Mouse (Mus musculus) midbrain, embryonic 11.5 days (tissue): ENCODE data around the gene Ddc. TPM values are rescaled to one million over a fixed set of nuclear protein-coding genes. Genes with fewer than 3 reads are reported as not detected.

Experiments used
- ATAC-seq: fragments of 200-750 bp; cut with Nextera tagmentation; 2 replicates; pipeline ENCODE4 v1.8.0; 2017; ENCODE audit warnings: moderate TSS enrichment, moderate library complexity; ENCODE audit not compliant: low FRiP score
- DNase-seq: peaks from one replicate; pipeline ENCODE4 v3.0.0; 2015; ENCODE audit warnings: low spot score; ENCODE audit errors: missing footprints
- H3K27ac ChIP-seq: fragments of 300-500 bp; sonication (generic); 2 replicates; pipeline ENCODE4 v1.5.1; 2014; ENCODE audit warnings: low read depth, low read length
- H3K27me3 ChIP-seq: fragments of 300-500 bp; sonication (generic); 2 replicates; pipeline ENCODE4 v1.6.1; 2014; ENCODE audit warnings: mild to moderate bottlenecking, low read length, moderate library complexity, mixed read lengths; ENCODE audit not compliant: control insufficient read depth, insufficient read depth
- H3K36me3 ChIP-seq: fragments of 300-500 bp; sonication (generic); 2 replicates; pipeline ENCODE4 v1.6.1; 2014; ENCODE audit warnings: mild to moderate bottlenecking, low read length, moderate library complexity, mixed read lengths; ENCODE audit not compliant: control insufficient read depth, insufficient read depth
- H3K4me1 ChIP-seq: fragments of 300-500 bp; sonication (generic); 2 replicates; pipeline ENCODE4 v1.6.1; 2014; ENCODE audit warnings: low read length; ENCODE audit not compliant: control insufficient read depth, insufficient read depth
- H3K4me2 ChIP-seq: fragments of 300-500 bp; sonication (generic); 2 replicates; pipeline ENCODE4 v1.6.1; 2014; ENCODE audit warnings: mild to moderate bottlenecking, moderate library complexity
- H3K4me3 ChIP-seq: fragments of 300-500 bp; sonication (generic); 2 replicates; pipeline ENCODE4 v1.5.1; 2014; ENCODE audit warnings: low read depth, low read length
- H3K9ac ChIP-seq: fragments of 300-500 bp; sonication (generic); 2 replicates; pipeline ENCODE4 v1.6.1; 2014; ENCODE audit warnings: low read length
- H3K9me3 ChIP-seq: fragments of 300-500 bp; sonication (generic); 2 replicates; pipeline ENCODE4 v1.6.1; 2016; ENCODE audit warnings: low read length; ENCODE audit not compliant: control insufficient read depth
- WGBS: fragments of 180-500 bp; shearing (Covaris S2); extraction: QIAGEN DNeasy Blood & Tissue Kit; methylation state at CpG from one replicate; pipeline ENCODE4 v1.1.7; 2014; 5-methylcytosine and 5-hydroxymethylcytosine counted together
- polyA plus RNA-seq: library from polyadenylated mRNA; unstranded; fragments of >200 nt; fragmentation: Nextera tagmentation; extraction: Ambion mirVana; gene quantifications from 2 replicates; pipeline ENCODE4 v1.2.1, GENCODE M21; 2014

The Ddc gene
- polyA plus RNA-seq, 1 experiment from 2014 or later: 18.0 TPM

- H3K4me3 ChIP-seq: no peak overlapping the region
- H3K4me2 ChIP-seq: no peak overlapping the region
- peak overlapping the region; percentile 71 for H3K27ac ChIP-seq
- H3K36me3 ChIP-seq: no peaks in the 10 kb centered on the region
- H3K9me3 ChIP-seq: no peaks in the 10 kb centered on the region
- DNase-seq: peak; percentile 95
- H3K27me3 ChIP-seq: no peaks in the 10 kb centered on the region
- ATAC-seq: peak; percentile 83
- WGBS: 39% methylated on average over 20 of the region's 20 CpGs
- H3K4me1 ChIP-seq: peaks cover 20% of the 10 kb centered on the region
- peak overlapping the region; percentile 11; the same call in 1 of the 2 replicates for H3K9ac ChIP-seq
Observed at GRCm38 (mm10) chr11:11873023-11873908, 24.7 kb downstream of the Ddc start.

- WGBS: 84% methylated on average over 3 of the region's 3 CpGs
- H3K4me1 ChIP-seq: peaks cover 24% of the 10 kb centered on the region
- no peak overlapping the region for H3K4me2 ChIP-seq
- H3K27me3 ChIP-seq: no peaks in the 10 kb centered on the region
- ATAC-seq (no peak), DNase-seq (no peak)
- H3K36me3 ChIP-seq: no peaks in the 10 kb centered on the region
- H3K4me3 ChIP-seq: no peak overlapping the region
- no peak overlapping the region; the same call in 1 of the 2 replicates for H3K27ac ChIP-seq
- H3K9me3 ChIP-seq: no peaks in the 10 kb centered on the region
- no peak overlapping the region for H3K9ac ChIP-seq
Observed at GRCm38 (mm10) chr11:11872140-11872795, 25.7 kb downstream of the Ddc start.

GRCm38 (mm10) chr11:11871197-11871813 lies 26.6 kb downstream of the Ddc start:
- DNase-seq: no peak
- Histone ChIP-seq H3K27me3 (no peaks in the 10 kb centered on the region), H3K4me1 (peaks cover 24% of the 10 kb centered on the region), H3K9ac (no peak overlapping the region), H3K4me2 (no peak overlapping the region), H3K9me3 (no peaks in the 10 kb centered on the region), H3K36me3 (no peaks in the 10 kb centered on the region), H3K27ac (no peak overlapping the region), H3K4me3 (no peak overlapping the region)
- WGBS: 14% methylated on average over 5 of the region's 5 CpGs
- ATAC-seq: no peak

- ATAC-seq (peak; percentile 90), DNase-seq (peak; percentile 97)
- Histone ChIP-seq H3K27me3 (no peaks in the 10 kb centered on the region), H3K9ac (peak overlapping the region; percentile 51), H3K4me3 (peak overlapping the region; percentile 16; the same call in 1 of the 2 replicates), H3K27ac (peak overlapping the region; percentile 90), H3K4me1 (peaks cover 16% of the 10 kb centered on the region), H3K4me2 (peak overlapping the region; percentile 39), H3K36me3 (no peaks in the 10 kb centered on the region), H3K9me3 (no peaks in the 10 kb centered on the region)
- WGBS: 3% methylated on average over 14 of the region's 14 CpGs
Observed at GRCm38 (mm10) chr11:11867971-11868481, 29.9 kb downstream of the Ddc start.

DNA sequence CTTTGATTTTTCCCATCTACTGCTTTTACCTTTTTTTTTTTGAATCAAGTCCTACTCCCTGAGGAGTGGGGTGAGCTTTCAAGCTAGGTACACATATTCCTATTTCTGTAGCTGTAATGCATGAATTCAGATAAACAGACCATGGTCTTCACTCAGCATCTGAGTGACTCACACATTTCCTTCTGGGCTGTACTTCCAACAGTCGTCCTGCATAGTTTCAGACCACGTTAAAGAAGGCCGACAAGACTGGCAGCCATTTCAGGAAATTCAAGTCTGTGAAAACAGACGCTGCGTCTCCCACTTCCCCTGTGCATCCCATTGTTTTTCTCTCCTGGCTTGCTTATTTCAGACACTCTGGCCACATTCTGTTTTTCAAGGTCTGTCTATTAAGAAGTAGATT lies 31.2 kb downstream of the Ddc start:
- no peaks in the 10 kb centered on the region for H3K9me3 ChIP-seq
- WGBS: 90% methylated on average over 5 of the region's 5 CpGs
- no peak overlapping the region for H3K9ac ChIP-seq
- no peak overlapping the region for H3K4me2 ChIP-seq
- no peak overlapping the region for H3K4me3 ChIP-seq
- no peaks in the 10 kb centered on the region for H3K27me3 ChIP-seq
- DNase-seq: no peak
- H3K4me1 ChIP-seq: peaks cover 14% of the 10 kb centered on the region
- no peak overlapping the region for H3K27ac ChIP-seq
- no peak for ATAC-seq
- H3K36me3 ChIP-seq: no peaks in the 10 kb centered on the region

- ATAC-seq (no peak), DNase-seq (no peak)
- Histone ChIP-seq H3K27me3 (no peaks in the 10 kb centered on the region), H3K27ac (no peak overlapping the region), H3K9me3 (no peaks in the 10 kb centered on the region), H3K4me2 (no peak overlapping the region), H3K9ac (no peak overlapping the region), H3K4me1 (peaks cover 9% of the 10 kb centered on the region; the same call in 1 of the 2 replicates), H3K4me3 (no peak overlapping the region), H3K36me3 (no peaks in the 10 kb centered on the region)
- WGBS: 77% methylated on average over 2 of the region's 2 CpGs
Observed at GRCm38 (mm10) chr11:11865128-11865527, 32.8 kb downstream of the Ddc start.

- no peak overlapping the region for H3K4me3 ChIP-seq
- no peaks in the 10 kb centered on the region for H3K36me3 ChIP-seq
- 79% methylated on average over 8 of the region's 8 CpGs for WGBS
- H3K27me3 ChIP-seq: no peaks in the 10 kb centered on the region
- H3K9ac ChIP-seq: no peak overlapping the region
- H3K4me1 ChIP-seq: peaks cover 9% of the 10 kb centered on the region; the same call in 1 of the 2 replicates
- no peak overlapping the region for H3K27ac ChIP-seq
- H3K9me3 ChIP-seq: no peaks in the 10 kb centered on the region
- no peak for DNase-seq
- no peak for ATAC-seq
- no peak overlapping the region for H3K4me2 ChIP-seq
Observed at GRCm38 (mm10) chr11:11864446-11865101, 33.4 kb downstream of the Ddc start.

GRCm38 (mm10) chr11:11862502-11862901 lies 35.4 kb downstream of the Ddc start:
- 79% methylated on average over 1 of the region's 1 CpGs for WGBS
- Histone ChIP-seq H3K9ac (no peak overlapping the region), H3K4me2 (no peak overlapping the region), H3K9me3 (no peaks in the 10 kb centered on the region), H3K4me1 (0 out of 2 replicates have a peak, but pooled peaks cover 2% of the 10 kb centered on the region), H3K36me3 (no peaks in the 10 kb centered on the region), H3K27me3 (no peaks in the 10 kb centered on the region), H3K27ac (no peak overlapping the region), H3K4me3 (no peak overlapping the region)
- DNase-seq (no peak), ATAC-seq (no peak)
